Mouse (Mus musculus) spleen, postnatal 14 days (tissue): ENCODE results near the gene Clock.

Experiments used
- DNase-seq, 2 experiments: peaks; one replicate each; pipeline ENCODE4 v3.0.0; 2021 to 2022; ENCODE audit warnings: low spot score in 2 of 2

Gene Clock

DNA sequence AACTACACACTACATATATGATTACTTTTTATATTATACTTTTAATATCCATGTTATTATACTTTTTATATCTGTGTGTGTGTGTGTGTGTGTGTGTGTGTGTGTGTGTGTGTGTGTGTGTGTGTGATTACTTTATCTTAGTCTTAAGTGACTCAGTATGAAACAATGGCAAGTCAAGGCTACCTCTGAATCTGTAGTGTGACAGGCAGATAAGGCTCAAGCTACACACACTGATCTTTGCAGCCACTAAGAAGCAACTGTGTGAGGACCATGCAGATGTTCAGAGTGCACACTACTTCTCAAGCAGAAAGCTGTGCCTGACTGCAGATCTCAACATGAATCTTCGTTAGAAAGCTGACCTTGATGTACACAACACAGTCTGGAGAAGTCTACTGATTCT, 20.7 kb downstream of the Clock start:
- DNase-seq = no peak

DNA sequence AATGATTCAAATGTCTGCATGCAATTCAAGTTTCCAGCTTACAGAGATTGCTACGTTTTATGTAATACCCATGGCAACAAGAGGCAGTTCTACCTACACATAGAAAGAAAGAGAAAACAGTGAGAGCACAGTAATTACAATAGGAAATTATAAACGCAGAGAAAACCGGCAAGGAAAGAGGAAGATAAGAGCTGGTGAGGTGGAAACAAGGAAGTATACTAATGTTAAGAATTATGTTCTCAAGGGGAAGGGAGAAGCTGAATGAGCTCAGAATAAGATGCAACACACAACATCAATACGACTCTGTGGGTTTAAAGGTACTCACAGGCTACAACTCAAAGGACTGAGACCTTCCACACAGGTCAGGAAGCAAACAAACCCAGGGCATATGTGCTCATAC, 29.6 kb downstream of the Clock start:
- no peak for DNase-seq

DNA sequence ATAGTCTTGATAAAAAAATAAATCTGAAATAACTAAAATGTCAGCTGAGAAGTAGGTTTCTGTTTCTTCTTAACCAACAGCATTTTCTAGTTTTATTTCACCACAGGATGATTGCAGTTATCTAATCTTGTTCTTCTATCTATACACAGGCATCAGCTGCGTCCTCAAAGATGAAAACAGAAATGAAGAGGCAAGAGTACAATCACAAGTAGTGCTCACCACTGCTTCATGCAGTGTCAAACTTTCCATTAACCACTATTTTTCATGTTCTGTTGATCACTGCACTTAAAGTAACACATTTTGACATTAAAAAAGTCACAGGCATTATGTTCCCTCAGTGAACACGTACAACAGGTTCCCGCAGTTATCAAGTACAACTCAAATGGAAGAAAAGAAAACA, 53.6 kb downstream of the Clock start:
- no peak for DNase-seq

DNA sequence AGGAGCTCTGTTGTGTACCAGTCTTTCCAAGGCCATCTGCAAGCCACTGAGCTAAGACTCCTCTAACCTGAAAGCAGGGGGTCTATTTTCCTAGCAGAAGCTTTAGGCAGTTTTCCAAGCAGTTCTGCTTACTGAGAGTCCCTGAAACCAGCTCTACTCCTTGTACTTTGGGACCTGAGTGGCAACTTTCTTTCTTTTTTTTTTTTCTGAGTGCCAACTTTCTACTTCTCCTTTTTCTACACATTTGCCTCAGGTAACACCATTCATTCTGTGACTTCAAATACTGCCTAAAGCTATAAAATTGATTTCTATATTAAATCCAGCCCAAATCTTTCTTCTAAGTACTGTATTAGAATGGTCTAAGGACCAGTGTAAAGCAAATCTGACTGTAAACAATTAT, 58.1 kb downstream of the Clock start:
- no peak for DNase-seq

DNA sequence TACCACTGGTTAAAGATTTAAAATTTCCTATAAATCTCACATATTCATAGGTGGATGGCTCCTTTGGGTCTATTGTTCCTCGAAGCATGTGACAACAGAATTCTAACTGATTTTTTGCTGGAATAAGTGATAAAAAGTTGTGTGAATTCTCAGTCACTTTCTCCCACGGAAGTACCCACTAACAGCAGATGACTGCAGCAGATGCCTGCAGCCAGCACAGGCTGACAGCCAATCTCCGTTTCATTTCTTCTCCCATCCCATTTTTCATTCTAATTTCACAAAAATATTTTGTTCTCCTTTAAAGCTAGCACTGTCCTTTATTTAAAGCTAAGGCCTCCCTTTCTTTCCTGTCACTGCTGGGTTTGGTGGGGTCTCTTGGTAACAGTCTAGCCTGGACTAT, 59.2 kb downstream of the Clock start:
- DNase-seq = no peak

DNA sequence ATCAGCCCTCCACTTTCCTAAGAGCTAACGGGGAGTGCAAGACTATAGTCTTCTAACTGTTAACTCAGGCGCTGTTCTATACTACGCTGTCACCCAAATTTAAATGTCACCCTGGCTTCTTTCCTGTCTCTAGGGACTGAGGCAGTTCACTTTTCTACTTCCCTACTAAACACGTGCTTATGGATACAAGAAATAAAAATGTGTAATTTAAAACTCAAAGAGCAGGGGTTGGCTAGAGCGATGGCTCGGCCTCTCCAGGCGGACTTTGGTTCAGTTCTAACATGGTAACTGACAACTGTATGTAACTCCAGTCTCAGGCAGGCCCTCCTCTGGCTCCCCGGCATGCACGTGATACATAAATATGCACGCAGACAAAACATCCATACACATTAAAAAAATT, 60.2 kb downstream of the Clock start:
- DNase-seq = no peak

DNA sequence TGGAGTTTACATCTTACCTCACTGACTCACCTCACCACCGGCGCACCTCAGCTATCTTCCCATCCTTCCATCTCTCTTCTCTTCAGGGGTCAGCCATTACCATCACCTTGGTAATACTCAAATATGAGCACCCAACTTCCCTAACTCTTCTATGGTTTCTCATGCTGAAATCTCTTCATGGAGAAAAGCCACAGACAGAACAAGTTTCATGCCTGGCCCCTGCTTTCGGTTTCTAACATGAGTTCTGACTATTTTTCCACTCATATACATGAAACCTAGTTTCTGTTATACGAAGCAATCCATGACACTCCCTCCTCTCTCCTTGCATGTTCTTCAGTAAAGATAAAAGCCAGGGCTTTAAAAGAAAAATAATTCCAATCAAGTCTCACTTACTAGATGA, 60.7 kb downstream of the Clock start:
- DNase-seq = no peak

DNA sequence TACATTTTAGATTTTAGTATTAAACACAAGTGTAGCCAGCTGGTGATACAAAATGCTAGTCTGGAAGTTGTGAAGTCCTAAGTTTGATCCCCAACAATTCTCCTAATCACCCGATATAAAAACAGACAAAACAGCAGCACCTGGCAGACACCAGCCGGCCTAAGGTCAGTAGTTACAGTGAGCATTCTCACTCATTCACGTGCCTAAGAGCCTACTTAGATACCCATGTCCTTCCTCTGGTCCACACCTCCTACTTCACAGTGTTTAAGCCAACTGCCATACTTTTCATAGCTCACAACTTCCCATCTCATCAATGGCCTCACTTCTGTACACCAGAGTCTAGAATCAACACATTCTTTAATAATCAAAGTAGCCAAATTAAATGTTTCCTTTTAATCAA, 61.3 kb downstream of the Clock start:
- DNase-seq = no peak

DNA sequence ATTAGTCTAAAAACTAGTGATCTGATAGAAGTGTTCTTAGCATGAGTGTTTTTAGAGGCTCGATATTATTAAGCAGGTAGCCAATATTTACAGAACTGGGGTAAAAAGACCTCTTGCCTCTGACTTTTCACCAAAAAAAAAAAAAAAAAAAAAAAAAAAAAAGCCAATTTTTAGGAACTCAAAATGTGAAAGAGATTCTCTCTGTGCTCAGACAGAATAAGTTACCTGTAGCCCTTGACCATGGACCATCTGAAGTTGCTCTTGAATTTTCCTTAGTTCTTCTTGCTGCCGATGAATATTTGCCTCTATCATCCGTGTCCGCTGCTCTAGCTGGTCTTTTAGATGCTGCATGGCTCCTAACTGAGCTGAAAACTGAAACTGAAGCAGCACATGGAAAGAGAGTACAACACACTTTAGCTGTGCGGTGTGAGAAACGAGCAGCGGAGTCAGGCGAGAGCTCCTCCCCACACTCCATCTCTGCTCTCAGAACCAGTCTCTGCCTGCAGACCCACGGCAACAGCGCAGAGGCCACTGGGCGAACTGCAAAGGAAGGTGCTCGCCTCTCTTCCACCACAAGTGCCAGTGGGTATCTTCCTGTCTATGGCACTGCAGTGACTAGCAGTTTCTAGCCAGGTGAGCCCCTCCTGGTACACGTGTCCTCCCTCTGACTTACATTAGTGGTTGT, 73.3 kb downstream of the Clock start:
- no peak for DNase-seq

DNA sequence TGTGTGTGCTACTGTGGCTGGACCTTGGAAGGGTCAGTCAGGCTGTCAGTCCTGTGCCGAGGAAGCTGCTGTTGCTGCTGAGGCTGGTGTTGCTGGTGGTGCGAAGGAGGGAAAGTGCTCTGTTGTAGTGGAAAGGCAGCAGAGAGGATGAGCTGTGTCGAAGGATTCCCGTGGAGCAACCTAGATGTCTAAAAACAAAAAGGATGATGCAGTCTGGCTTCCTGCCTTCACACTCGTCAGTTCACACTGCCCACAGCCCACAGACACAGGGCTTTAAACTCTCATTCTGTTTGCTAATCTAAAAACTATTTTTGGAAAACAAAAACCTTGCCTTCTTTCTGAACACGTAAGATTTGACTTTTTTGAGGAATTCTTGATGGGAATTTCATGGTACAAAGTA, 87.9 kb downstream of the Clock start:
- DNase-seq = no peak

DNA sequence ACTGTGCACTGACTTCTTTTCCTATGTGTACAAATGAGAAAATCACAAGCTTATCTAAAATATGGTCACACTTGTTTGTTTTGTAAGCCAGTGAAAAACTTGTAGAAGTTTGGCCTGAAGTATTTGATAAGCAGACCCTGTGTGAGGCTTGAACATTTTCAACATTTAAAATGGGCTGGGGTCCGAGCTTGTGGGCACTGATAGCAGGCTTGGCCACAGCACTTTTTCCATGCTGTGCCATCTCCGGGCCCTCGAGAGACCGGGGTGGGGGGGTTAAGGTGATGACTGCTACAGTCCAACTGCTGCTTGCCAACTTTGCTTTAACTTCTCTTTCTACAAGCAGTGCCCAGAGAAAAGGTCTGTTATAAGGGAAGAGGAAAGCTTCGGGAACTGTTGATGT, 96.5 kb downstream of the Clock start:
- DNase-seq = no peak

DNA sequence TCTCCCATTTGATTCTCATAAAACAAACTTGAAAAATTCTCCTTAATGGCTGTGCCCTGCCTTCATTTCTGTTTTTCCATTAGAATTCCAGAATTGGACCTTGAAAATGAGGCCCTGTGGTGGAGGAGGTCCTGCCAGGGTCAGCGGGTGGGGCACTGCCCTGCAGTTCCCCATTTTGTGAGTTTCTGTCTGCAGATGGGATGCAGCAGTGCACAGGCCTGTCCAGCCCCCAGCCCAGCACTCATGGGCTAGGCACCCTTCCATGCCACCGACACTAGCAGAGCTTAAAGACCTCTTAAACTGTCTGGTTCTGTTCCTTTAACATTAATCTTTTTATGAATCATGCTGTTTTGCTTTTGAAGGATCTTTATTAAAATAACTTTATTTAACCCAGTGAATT, 98.7 kb downstream of the Clock start:
- DNase-seq = no peak

DNA sequence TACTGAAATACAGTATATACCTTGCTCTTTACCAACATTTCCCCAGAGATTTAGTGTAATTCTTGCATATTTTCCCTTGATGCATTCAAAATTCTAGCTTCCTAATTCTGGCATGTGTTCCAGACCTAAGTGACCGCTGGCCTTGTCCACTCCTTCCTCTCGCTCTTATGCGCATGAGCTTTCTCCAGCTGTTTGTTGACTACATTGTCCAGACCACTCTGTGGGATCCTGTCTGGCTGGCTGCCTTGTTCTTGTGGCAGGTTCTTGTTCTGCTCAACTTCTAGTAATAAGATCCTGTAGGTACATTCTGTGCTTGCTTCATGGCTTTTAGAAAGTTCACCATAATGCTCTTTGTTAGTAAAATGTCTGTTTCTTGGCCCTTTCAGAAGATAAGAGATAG, 101.4 kb downstream of the Clock start:
- no peak for DNase-seq

DNA sequence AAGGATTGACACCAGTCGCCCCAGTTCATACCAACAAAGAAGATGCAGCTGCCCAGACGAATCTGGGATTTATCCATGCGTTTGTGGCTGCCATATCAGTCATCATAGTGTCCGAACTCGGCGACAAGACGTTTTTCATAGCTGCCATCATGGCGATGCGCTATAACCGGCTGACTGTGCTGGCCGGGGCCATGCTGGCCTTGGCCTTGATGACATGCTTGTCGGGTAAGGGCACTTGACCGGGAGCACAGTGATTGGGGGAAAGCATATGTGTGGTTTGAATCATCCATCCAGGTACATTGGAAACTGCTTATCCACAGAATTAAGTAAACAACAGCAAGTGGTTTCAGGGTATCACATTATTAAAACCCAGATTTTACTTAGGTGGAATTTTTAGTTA, 105.2 kb downstream of the Clock start:
- DNase-seq = no peak

DNA sequence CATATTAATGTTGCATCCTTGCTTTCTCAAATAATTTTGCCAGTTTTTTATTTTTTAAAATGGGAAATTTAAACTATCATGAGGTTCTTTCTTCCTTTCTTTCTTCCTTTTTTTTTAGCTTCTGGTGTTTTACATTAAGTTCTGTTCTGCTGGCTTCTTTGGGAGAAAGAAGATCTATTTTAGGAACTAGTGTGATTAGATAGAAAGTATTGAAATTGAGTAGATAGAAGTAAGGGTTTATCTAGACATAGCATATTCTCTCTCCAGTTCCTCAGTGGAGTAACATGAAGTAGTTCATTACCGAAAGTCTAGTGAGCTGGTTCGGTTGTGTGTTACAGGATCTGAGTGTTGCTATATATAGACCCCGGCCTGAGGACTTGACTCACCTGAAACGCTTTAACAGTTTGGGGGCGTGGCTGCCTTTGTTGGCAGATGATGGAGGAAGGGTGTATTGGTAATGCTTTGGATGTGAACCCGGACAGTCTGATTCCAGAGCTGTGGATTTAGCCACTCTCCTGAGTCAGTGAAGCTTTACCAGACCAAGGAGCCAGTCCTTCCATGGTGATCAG, 110.1 kb downstream of the Clock start:
- DNase-seq = no peak

DNA sequence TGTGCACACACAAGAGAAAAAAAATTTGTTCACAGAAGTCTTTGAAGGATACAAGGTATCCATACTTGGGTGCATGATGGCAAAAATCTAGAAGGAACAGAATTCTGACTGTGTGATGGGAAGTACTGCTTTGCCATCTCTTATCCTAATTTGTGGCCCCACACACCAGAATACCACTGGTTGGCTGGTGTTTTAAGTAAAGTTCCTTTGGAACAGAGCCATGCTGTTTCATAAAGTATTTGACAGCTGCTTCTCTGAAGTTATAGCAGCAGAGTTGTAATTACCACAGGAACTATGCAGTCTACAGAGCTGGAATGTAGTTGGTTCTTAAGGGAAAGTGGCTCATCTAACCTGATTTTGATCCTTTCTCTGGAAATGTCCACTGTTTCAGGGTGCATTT, 111.5 kb downstream of the Clock start:
- DNase-seq = no peak

DNA sequence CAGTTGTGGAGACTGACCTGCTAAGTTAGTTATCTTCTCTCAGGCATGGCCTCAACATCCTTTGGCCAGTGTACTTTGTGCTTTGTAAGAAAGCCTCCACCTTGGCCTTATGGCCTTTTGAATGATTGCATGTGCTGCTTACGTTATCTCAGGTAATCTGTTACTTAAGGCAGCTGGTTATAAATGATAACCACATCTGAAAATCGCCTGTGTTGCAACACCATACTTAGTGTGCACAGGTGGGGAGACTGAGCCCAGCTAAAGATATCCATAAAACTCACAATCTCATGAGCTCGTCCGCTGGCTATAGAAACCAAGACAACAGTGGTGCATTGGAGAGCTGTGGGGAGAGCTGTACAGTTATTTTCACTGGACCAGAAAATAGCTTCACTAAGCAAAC, 114.0 kb downstream of the Clock start:
- no peak for DNase-seq

DNA sequence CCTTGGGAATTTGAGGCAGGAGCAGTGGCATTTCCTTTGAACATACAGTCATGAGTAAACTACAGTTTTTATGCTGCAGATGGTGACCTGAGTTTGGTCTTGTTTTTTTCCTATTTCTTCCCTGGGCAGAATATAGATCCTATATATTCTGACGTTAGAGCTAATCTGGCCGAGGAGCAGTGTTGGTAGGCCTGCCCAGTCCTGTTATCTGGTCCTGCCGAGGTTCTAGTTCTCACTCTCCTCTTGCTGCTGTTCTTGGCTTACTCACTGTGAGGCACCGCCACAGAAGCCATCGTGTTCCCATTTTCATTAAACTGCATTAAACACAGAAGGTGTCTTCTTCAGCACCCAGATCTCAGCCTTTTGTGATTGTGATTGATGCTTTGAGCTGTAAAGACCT, 116.7 kb downstream of the Clock start:
- no peak for DNase-seq

DNA sequence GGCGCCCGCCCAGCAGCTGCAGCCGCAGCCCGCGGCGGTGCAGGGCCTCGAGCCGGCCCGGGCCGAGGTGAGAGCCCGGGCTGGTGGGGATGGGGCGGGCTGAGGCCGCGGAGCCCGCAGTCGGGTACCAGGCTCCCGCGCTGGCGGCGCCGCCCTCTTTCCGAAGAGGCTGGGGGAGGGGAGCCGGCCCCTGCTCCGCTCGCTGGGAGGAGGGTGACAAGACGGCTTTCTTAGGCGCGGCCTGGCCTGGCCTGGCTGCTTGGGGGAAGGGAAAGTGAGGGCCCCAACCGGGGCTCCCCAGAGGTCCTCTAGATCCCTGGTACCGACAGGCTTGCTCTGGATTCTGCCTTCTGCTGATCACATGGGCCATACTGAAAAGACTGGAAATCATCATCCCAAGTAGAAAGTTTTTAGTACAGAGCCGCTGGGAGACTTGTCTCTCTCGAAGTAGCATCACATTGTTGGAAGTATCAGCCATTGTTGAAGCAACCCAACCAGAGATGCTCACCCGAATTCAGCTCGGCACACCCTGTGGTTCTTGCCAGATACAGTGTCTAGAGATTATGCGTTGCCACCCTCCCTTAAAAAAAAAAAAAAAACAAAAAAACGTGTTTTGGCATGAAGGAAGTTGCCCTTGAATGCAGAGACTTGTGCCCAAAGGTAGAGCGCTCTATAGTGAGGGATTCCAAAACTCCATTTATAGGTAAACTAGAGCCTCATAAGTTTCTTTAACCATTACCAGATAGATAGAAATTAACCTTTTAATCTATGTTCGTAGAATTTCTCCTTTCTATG, 120.1 kb downstream of the Clock start:
- peak; percentile 45 to 46 for DNase-seq

DNA sequence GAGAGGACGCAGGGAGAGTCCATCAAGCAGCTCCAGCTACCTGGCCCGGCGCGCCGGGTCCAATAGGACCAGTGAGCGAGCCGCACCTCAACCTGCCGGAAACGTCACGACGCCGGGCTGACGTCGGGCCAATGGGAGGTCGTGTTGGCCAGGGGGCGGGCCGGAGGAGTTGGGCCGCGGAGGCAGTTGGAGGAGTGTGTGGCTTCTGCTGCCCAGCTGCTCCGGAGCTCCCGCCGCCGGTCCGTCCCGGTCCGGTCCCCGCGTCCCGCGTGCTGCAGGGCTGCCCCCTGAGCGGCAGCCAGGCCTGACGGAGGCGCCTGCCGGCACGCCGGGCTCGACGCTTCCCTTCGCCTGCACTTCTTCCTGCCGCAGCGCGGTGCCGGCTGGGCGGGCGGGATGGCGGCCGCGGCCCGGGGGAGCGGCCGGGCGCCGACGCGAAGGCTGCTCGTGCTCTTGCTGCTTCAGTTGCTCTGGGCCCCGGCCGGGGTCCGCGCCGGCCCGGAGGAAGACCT, 120.8 kb downstream of the Clock start, which contains the start of gene Tmem165:
TSS of gene Tmem165 (plus strand) at position 131 of the 512 bp plus-strand sequence.
- peak; percentile 82 to 91 for DNase-seq

DNA sequence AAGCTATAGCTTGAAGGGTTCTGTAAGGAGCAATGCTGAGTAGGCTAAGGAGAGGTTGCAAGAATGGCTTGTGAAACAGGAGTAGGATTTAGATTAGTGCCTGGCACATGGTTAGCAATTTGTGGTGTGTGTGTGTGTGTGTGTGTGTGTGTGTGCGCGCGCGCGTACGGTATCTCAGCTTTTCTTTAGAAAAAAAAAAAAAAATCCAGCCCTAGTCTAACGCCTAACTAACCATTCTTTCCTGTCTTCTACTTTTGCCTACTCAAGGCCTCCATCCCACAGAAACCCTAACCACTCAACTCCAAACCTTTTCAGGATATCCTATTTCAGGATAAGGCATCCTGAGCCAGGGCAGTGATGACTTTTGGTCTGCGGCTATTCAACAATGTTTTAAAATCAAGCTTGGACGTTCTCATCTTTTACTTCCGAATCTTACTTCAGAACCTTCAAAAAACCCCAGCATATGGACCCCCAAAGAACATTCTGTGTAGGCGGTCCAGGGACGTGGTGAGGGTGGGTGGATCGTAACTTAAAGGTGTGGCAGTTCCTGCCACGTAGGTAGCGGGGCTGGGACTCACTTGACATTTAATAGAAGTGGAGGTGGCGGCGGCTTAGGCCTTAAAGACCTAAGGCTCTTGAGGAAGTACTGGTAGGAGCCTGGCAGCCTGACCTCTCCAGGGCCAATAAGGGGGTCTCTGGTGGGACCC, 121.4 kb downstream of the Clock start:
- DNase-seq = no peak

DNA sequence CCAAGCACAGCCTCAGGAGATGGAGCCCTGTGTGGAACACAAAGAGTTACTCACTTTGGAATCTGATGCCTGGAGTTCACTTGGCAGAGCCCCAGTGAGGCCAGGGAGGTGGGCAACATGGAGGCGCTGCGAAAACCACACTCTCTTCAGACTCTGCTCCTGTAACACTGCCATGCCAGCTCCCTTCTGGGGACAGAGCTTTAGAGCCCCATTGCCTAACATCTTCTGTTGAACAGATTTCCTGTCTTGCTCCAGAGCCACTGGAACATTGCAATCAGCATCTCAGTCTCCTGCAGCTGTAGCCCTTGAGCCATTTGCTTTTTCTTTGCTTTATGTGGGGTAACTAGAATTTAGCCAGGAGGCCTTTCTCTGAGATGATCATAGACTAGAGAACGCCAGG, 122.3 kb downstream of the Clock start:
- no peak for DNase-seq
